Mouse (Mus musculus) midbrain, embryonic 16.5 days (tissue): ENCODE measurements around the gene Art2b. TPM values are rescaled to one million over a fixed set of nuclear protein-coding genes. Genes with fewer than 3 reads are reported as not detected.

Experiments
- ATAC-seq: fragments of 200-750 bp; cut with Nextera tagmentation; 2 replicates; pipeline ENCODE4 v1.8.0; 2017; ENCODE audit warnings: moderate TSS enrichment
- H3K27ac ChIP-seq: fragments of 300-500 bp; sonication (generic); 2 replicates; pipeline ENCODE4 v1.5.1; 2014; ENCODE audit warnings: mild to moderate bottlenecking, low read length, mixed read lengths
- H3K27me3 ChIP-seq: fragments of 300-500 bp; sonication (generic); 2 replicates; pipeline ENCODE4 v1.6.1; 2014; ENCODE audit warnings: low read depth, low read length, mixed read lengths; ENCODE audit not compliant: control insufficient read depth, insufficient read depth
- H3K36me3 ChIP-seq: fragments of 300-500 bp; sonication (generic); 2 replicates; pipeline ENCODE4 v1.6.1; 2014; ENCODE audit warnings: mild to moderate bottlenecking, low read length, moderate library complexity, mixed read lengths; ENCODE audit not compliant: control insufficient read depth, insufficient read depth
- H3K4me1 ChIP-seq: fragments of 300-500 bp; sonication (generic); 2 replicates; pipeline ENCODE4 v1.6.1; 2014; ENCODE audit warnings: mild to moderate bottlenecking, low read length, mixed read lengths; ENCODE audit not compliant: control insufficient read depth, insufficient read depth
- H3K4me2 ChIP-seq: fragments of 300-500 bp; sonication (generic); 2 replicates; pipeline ENCODE4 v1.6.1; 2014; ENCODE audit warnings: mild to moderate bottlenecking, low read length, mixed read lengths
- H3K4me3 ChIP-seq: fragments of 300-500 bp; sonication (generic); 2 replicates; pipeline ENCODE4 v1.5.1; 2014; ENCODE audit warnings: low read depth, mild to moderate bottlenecking, low read length, moderate library complexity, mixed read lengths
- H3K9ac ChIP-seq: fragments of 300-500 bp; sonication (generic); 2 replicates; pipeline ENCODE4 v1.6.1; 2014; ENCODE audit warnings: low read depth, low read length, mixed read lengths
- H3K9me3 ChIP-seq: fragments of 300-500 bp; sonication (generic); replicated peaks from 2 replicates; pipeline ENCODE4 v1.6.1; 2014; ENCODE audit warnings: mild to moderate bottlenecking, low read length, mixed read lengths; ENCODE audit not compliant: control insufficient read depth, poor library complexity, severe bottlenecking
- WGBS: fragments of 180-500 bp; shearing (Covaris S2); extraction: QIAGEN DNeasy Blood & Tissue Kit; methylation state at CpG from one replicate; pipeline ENCODE4 v1.1.7; 2014; 5-methylcytosine and 5-hydroxymethylcytosine counted together
- polyA plus RNA-seq: library from polyadenylated mRNA; unstranded; fragments of >200 nt; fragmentation: Nextera tagmentation; extraction: Ambion mirVana; gene quantifications from 2 replicates; pipeline ENCODE4 v1.2.1, GENCODE M21; 2015

Art2b gene
- polyA plus RNA-seq, 1 experiment from 2014 or later: not detected

DNA sequence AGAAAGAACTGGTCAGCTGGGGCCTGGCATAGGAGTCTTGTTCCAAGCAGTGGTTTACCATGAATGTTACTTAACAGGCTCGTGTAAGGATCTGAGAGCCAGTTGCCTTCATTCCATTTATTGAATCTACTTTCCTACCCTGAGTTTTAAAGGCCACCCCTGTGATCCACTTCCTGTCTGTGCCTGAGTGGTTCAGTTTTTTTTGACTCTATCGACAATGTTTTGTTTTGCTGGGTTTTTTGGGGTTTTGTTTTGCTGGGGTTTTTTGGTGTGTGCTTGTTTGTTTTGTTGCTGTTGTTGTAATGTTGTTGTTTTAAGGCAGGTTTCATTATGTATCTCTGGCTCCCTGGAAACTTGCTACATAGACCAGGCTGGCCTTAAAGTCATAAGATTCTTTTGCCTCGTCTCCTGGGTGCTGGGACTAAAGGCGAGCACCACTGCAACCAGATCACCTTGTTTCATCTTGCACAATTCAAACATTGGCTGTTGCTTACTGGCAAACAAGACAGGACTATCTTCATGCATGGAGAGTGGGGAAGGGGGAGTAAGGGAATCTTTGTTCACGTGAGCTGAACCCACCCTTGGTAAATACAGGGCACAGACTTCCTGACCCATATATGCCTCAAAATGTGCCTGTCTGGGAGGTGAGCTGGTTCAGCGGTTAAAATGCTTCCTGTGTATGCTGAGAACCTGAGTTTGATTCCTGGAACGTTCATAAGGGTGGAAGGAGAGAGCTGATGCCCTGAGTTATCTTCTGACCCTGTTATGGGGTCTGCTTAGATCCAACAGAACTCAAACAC lies 34.5 kb downstream of the Art2b start:
- Histone ChIP-seq H3K9me3 (no peaks in the 10 kb centered on the region), H3K27ac (no peak overlapping the region), H3K27me3 (no peaks in the 10 kb centered on the region), H3K36me3 (no peaks in the 10 kb centered on the region), H3K4me3 (no peak overlapping the region), H3K9ac (no peak overlapping the region), H3K4me2 (no peak overlapping the region), H3K4me1 (no peaks in the 10 kb centered on the region)
- WGBS: 73% methylated on average over 7 of the region's 7 CpGs
- no peak for ATAC-seq

DNA sequence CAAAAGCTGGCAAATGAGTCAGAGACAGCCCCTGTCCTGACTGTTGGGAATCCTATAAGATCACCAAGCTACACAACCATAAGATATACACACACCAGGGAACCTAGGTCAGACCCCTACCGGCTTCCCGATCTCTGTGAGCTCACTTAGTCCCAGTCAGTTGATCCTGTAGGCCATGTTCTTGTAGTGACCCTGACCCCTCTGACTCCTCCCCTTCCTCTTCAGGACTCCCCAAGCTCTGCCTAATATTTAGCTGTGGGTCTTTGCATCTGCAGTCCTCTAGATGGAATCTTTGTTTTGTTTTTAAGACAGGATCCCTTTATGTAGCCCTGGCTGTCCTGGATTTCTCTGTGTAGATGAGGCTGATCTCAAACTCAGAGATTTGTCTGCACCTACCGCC lies 36.1 kb downstream of the Art2b start:
- no peaks in the 10 kb centered on the region for H3K9me3 ChIP-seq
- 79% methylated on average over 3 of the region's 3 CpGs for WGBS
- H3K4me3 ChIP-seq: no peak overlapping the region
- no peak for ATAC-seq
- H3K9ac ChIP-seq: no peak overlapping the region
- H3K27me3 ChIP-seq: no peaks in the 10 kb centered on the region
- H3K27ac ChIP-seq: no peak overlapping the region
- no peaks in the 10 kb centered on the region for H3K4me1 ChIP-seq
- no peaks in the 10 kb centered on the region for H3K36me3 ChIP-seq
- no peak overlapping the region for H3K4me2 ChIP-seq

DNA sequence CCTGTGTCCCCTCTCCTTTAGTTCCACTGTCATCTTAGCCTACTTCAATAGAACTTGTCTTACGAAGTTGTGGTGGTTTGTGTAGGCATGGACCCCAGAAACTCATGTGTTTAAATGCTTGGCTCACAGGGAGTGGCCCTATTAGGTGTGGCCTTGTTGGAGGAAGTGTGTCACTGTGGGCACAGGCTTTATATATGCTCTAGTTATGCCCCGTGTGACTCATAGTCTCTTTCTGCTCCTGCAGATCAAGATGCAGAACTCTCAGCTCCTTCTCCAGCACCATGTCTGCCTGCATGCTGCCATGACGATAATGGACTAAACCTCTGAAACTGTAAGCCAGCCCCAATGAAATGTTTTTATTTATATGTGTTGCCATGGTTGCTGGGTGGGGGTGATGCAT lies 37.7 kb downstream of the Art2b start:
- Histone ChIP-seq H3K4me3 (no peak overlapping the region), H3K27ac (no peak overlapping the region), H3K4me2 (no peak overlapping the region), H3K27me3 (no peaks in the 10 kb centered on the region), H3K9me3 (no peaks in the 10 kb centered on the region), H3K9ac (no peak overlapping the region), H3K4me1 (no peaks in the 10 kb centered on the region), H3K36me3 (no peaks in the 10 kb centered on the region)
- ATAC-seq: no peak
- WGBS: 78% methylated on average over 3 of the region's 3 CpGs

DNA sequence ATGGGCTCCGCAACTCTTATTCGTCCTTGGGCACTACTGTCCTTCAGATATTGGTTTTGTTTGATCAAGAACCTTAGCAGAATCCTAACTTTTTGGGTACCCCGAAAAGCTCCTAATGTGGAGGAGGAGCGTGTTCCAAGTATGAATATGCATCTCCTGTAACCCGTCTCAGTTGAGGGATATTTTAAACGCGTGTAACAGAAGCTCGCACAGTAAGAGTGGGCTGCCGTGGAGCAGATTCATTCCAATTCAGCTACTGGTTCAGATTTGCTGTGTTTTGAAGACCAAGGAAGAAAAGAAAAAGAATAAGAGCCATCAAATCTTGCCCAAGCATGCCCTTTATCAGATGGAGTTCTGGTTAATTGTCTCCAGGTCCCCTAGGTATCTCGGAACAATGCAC lies 43.7 kb downstream of the Art2b start:
- Histone ChIP-seq H3K9ac (no peak overlapping the region), H3K4me2 (no peak overlapping the region), H3K4me1 (no peaks in the 10 kb centered on the region), H3K36me3 (no peaks in the 10 kb centered on the region), H3K27me3 (no peaks in the 10 kb centered on the region), H3K4me3 (no peak overlapping the region), H3K9me3 (no peaks in the 10 kb centered on the region), H3K27ac (no peak overlapping the region)
- WGBS: 67% methylated on average over 10 of the region's 10 CpGs
- ATAC-seq: no peak

DNA sequence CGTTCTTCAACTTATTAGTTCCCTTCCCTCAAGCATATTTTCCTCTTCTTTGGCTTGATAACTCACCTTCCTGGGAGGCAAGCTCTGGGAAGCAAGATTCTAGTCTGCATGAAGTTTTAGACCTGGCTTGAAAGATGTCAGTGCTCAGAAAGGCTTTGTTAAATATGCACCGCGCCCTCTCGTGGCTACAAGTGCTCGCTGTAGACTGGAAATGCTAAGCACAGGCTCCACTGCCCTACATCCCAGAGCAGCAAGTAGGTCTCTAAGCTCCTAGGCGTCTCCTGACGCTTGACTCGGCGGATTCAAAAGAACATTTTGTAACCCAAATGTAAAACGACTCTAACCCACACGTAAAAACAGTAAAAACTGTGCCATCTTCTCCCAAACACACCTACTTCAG lies 44.3 kb downstream of the Art2b start:
- Histone ChIP-seq H3K9ac (no peak overlapping the region), H3K27ac (no peak overlapping the region), H3K27me3 (no peaks in the 10 kb centered on the region), H3K36me3 (no peaks in the 10 kb centered on the region), H3K9me3 (no peaks in the 10 kb centered on the region), H3K4me1 (no peaks in the 10 kb centered on the region), H3K4me2 (no peak overlapping the region), H3K4me3 (no peak overlapping the region)
- WGBS: 5% methylated on average over 11 of the region's 11 CpGs
- peak; percentile 88 for ATAC-seq

DNA sequence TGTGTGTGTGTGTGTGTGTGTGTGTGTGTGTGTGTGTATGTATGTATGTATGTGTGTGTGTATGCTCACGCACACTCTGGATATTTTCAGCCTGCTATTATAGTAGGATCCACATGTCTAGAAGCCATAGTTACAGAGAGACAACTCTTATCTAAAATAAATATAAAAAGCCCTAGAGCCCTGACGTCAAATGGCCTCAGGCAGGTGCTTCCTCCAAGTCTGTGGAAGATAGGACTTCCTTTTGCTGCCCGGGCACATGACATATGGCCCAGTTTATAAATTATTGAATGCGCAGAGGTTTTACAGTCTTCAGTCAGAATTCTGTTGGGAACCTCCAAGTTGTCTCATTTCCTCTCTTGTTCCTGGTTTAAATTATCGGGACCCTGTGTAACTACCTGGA lies 44.7 kb downstream of the Art2b start:
- H3K4me2 ChIP-seq: no peak overlapping the region
- H3K27me3 ChIP-seq: no peaks in the 10 kb centered on the region
- peaks cover under 1% of the 10 kb centered on the region; the same call in 1 of the 2 replicates for H3K4me1 ChIP-seq
- no peak for ATAC-seq
- H3K9me3 ChIP-seq: no peaks in the 10 kb centered on the region
- H3K4me3 ChIP-seq: no peak overlapping the region
- WGBS: 76% methylated on average over 5 of the region's 5 CpGs
- H3K27ac ChIP-seq: no peak overlapping the region
- H3K9ac ChIP-seq: no peak overlapping the region
- H3K36me3 ChIP-seq: no peaks in the 10 kb centered on the region

DNA sequence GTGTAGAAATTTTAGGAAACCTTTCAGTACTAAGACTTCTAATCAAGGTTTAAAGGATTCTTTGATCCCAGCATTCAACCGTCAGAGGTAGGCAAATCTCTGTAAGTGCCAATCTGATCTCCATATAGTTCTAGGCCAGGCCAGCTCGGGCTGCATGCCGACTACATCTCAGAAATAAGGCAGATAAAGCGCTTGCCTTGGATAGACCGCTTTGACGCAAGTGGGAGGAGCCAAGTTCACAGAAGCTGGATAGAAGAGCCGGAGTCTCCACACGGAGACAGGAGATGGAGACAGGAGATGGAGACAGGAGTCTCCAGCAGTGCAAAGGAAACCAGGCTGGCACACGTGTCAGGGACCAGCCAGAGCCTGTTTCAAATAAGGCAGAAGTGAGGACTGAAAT lies 45.6 kb downstream of the Art2b start:
- WGBS: 30% methylated on average over 9 of the region's 9 CpGs
- Histone ChIP-seq H3K9me3 (no peaks in the 10 kb centered on the region), H3K36me3 (no peaks in the 10 kb centered on the region), H3K27me3 (no peaks in the 10 kb centered on the region), H3K4me1 (peaks cover 7% of the 10 kb centered on the region; the same call in 1 of the 2 replicates), H3K9ac (no peak overlapping the region), H3K27ac (no peak overlapping the region), H3K4me3 (no peak overlapping the region), H3K4me2 (no peak overlapping the region)
- ATAC-seq: no peak

DNA sequence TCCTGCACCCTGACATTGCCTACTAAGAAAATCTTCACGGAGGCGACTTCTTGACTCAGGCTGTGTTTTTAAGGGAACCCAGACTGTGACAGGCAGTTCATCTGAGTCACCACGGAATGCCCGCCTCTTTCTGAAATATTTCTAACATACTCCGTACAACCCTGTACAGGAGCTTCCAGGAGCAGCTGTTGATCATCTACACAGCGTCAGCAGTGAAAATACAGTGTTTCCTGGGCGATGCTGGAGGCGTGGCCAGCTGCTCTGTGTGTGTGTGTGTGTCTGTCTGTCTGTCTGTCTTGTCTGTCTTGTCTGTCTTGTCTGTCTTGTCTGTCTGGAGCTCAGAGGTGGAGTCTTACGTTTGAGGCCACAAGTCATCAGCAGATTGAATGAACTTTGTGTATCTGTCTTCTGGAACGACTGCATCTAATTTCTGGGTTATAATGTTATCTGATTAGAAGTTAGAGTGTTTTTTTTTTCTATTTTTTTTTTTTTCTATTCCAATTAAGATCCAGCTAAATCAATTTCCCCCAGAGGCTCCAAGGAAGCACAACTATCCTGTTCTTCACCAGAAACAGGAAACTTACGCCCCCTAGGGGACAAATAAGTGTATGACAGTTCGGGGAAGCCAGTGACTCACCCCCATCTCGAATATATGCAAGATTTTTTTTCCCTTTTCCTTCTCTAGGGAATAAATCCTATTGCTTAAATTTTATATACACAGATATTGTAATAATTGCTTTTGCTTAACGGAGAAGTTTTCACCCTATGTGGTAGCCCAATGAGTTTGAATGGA lies 47.1 kb downstream of the Art2b start:
- peaks cover 7% of the 10 kb centered on the region; the same call in 1 of the 2 replicates for H3K4me1 ChIP-seq
- no peaks in the 10 kb centered on the region for H3K9me3 ChIP-seq
- H3K4me2 ChIP-seq: no peak overlapping the region
- WGBS: 62% methylated on average over 14 of the region's 14 CpGs
- H3K9ac ChIP-seq: no peak overlapping the region
- no peaks in the 10 kb centered on the region for H3K36me3 ChIP-seq
- ATAC-seq: no peak
- no peak overlapping the region for H3K27ac ChIP-seq
- H3K4me3 ChIP-seq: no peak overlapping the region
- H3K27me3 ChIP-seq: no peaks in the 10 kb centered on the region

DNA sequence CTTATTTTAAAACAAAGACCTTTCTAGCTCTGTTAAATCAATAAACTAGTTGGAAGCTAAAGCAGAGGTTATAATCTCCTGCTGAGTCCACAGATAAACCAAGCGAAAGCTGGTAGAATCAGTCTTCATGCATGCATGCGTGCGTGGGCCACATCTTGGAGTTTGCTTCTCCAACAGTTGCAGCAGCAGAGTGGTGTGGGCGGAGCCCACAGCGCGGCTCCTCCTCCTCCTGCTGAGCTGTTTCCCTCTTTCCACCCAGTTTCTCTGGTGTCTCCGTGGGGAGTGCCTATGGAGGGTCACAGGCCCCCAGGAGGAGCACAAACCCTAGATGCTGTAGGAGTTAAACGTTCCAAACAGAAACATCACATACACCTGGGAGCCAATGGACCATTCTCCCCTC lies 47.9 kb downstream of the Art2b start:
- ATAC-seq: no peak
- WGBS: 50% methylated on average over 8 of the region's 8 CpGs

More for the DNA sequence above, 47.9 kb downstream of the Art2b start:
- Histone ChIP-seq H3K4me3 (no peak overlapping the region), H3K27me3 (no peaks in the 10 kb centered on the region), H3K4me2 (no peak overlapping the region), H3K9me3 (no peaks in the 10 kb centered on the region), H3K9ac (no peak overlapping the region), H3K27ac (no peak overlapping the region), H3K36me3 (no peaks in the 10 kb centered on the region), H3K4me1 (peaks cover 7% of the 10 kb centered on the region; the same call in 1 of the 2 replicates)
